Mouse (Mus musculus) frontal cortex, postnatal 36 days (tissue): ENCODE data around the gene Gm27179.
"Not testable (repeated sequence)": the region's sequence is repeated elsewhere in the genome, so short reads cannot be mapped to it uniquely, and the experiment has no call there.

ENCODE experiments used
- DNase-seq, 2 experiments: peaks; one replicate each; pipeline ENCODE4 v3.0.0; 2022; ENCODE audit warnings: low spot score in 2 of 2

The Gm27179 gene

GRCm38 (mm10) chr14:69473941-69474646, 38.3 kb downstream of the Gm27179 start:
- DNase-seq: not testable (repeated sequence)

GRCm38 (mm10) chr14:69473322-69473721, 39.0 kb downstream of the Gm27179 start:
- not testable (repeated sequence) for DNase-seq

- DNase-seq: not testable (repeated sequence)
Observed at GRCm38 (mm10) chr14:69470122-69470708, 42.1 kb downstream of the Gm27179 start.

DNA sequence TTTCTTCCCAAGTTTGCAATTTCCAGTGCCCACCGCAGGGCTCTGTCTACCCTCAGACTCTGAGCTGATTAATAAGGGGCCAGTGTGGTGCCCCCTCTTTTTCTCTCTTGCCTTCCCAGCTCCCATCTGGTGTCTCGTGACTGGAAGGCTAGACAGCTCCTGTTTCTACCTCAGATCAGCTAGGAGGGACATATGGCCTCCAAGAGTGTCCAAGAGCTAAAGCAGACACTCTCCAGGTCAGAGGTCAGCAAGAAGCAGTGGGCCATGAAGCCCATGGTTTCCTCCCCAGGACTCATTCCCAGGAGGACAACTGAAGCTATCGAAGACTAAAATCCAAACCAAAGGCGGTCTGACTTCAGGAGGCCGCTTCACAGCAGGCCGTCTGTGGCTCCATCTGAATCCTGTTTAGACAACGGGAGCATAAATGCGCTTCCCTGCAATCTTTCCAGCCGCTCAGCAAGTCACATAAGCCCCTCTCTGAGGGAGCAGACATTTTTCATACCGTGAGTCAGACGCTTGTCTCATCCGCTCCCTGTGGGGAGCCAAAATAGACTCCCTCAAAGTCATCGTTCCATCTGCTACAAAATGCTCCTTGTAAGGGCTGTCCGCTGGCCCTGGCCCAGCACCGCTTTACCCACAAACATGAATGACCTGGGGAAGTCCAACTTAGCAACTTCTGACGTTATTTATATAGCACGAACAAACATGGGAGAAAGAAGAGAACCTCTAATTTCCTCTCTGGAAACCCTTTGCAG, 44.6 kb downstream of the Gm27179 start:
- not testable (repeated sequence) for DNase-seq

GRCm38 (mm10) chr14:69464465-69464864, 47.9 kb downstream of the Gm27179 start:
- not testable (repeated sequence) for DNase-seq
